Mouse (Mus musculus) retina, postnatal 7 days (tissue): ENCODE measurements at regions not wholly inside any gene's neighbourhood (a gene's known extent, or its start where the extent isn't known, plus 50 kb on each side); places are given as distances from the start of the nearest gene placed in this dataset.

ENCODE experiments used
- DNase-seq: peaks from one replicate; pipeline ENCODE4 v3.0.0-alpha.2; 2012; ENCODE audit warnings: low read depth, low spot score

- DNase-seq, result no peak
These were observed 148.5 kb upstream of the Klf14 start for GRCm38 (mm10) chr6:31107360-31107759.

GRCm38 (mm10) chr6:31107916-31108685 is 149.2 kb upstream of the Klf14 start:
- DNase-seq, result no peak

GRCm38 (mm10) chr6:31109604-31110003 is 150.7 kb upstream of the Klf14 start:
- DNase-seq, result no peak

- no peak for DNase-seq
These were observed 153.6 kb upstream of the Klf14 start for GRCm38 (mm10) chr6:31112293-31113077.

GRCm38 (mm10) chr6:31113558-31114326 is 154.9 kb upstream of the Klf14 start:
- no peak for DNase-seq

GRCm38 (mm10) chr6:31114336-31115335 is 155.8 kb upstream of the Klf14 start:
- DNase-seq, result no peak

- DNase-seq, result no peak
These were observed 156.7 kb upstream of the Klf14 start for GRCm38 (mm10) chr6:31115566-31115965.

GRCm38 (mm10) chr6:31116365-31116764 is 157.5 kb upstream of the Klf14 start:
- DNase-seq, result no peak

GRCm38 (mm10) chr6:31117666-31118065 is 158.8 kb upstream of the Klf14 start:
- no peak for DNase-seq

- DNase-seq, result no peak
These were observed 162.1 kb upstream of the Klf14 start for GRCm38 (mm10) chr6:31121008-31121407.

GRCm38 (mm10) chr6:31122895-31123294 is 164.0 kb upstream of the Klf14 start:
- DNase-seq, result no peak

GRCm38 (mm10) chr6:31123342-31123990 is 164.6 kb upstream of the Klf14 start:
- no peak for DNase-seq

GRCm38 (mm10) chr6:31124076-31124475 is 165.2 kb upstream of the Klf14 start:
- no peak for DNase-seq

- DNase-seq, result no peak
These were observed 166.0 kb upstream of the Klf14 start for GRCm38 (mm10) chr6:31124872-31125271.

GRCm38 (mm10) chr6:31125328-31126118 is 166.6 kb upstream of the Klf14 start:
- no peak for DNase-seq

- no peak for DNase-seq
These were observed 167.4 kb upstream of the Klf14 start for GRCm38 (mm10) chr6:31126131-31126871.

- DNase-seq, result no peak
These were observed 170.3 kb upstream of the Klf14 start for GRCm38 (mm10) chr6:31129170-31129569.

GRCm38 (mm10) chr6:31129987-31130386 is 171.1 kb upstream of the Klf14 start:
- DNase-seq, result no peak

GRCm38 (mm10) chr6:31130522-31130921 is 171.6 kb upstream of the Klf14 start:
- DNase-seq, result no peak
